Mouse (Mus musculus) CH12.LX (cell line): ENCODE measurements around the gene Ralbp1. TPM values are rescaled to one million over a fixed set of nuclear protein-coding genes. Genes with fewer than 3 reads are reported as not detected.

ENCODE experiments used
- DNase-seq: peaks from one replicate; pipeline ENCODE4 v3.0.0-alpha.2; 2013; ENCODE audit errors: extremely low read depth
- H3K27ac ChIP-seq: 2 replicates; pipeline ENCODE4 v1.5.1; 2012; ENCODE audit warnings: low read depth, mild to moderate bottlenecking, control low read depth, moderate library complexity; ENCODE audit not compliant: insufficient read depth
- H3K27me3 ChIP-seq: replicated peaks from 2 replicates; pipeline ENCODE3; 2012; ENCODE audit warnings: inconsistent platforms
- H3K36me3 ChIP-seq, 2 experiments: replicated peaks in 1 of 2; 2 replicates each; pipeline versions ENCODE3 to v1.6.1; 2012; ENCODE audit warnings: inconsistent platforms in 1 of 2, low read length in 1 of 2, mild to moderate bottlenecking in 1 of 2, mixed read lengths in 1 of 2, moderate library complexity in 1 of 2; ENCODE audit not compliant: control insufficient read depth in 1 of 2, insufficient read depth in 1 of 2
- H3K4me1 ChIP-seq, 2 experiments: 2 replicates each; pipeline ENCODE4 v1.6.1; 2012; ENCODE audit warnings: inconsistent platforms in 1 of 2, moderate library complexity in 1 of 2; ENCODE audit not compliant: insufficient read depth in 2 of 2, control insufficient read depth in 1 of 2
- H3K4me2 ChIP-seq: 2 replicates; pipeline ENCODE4 v1.6.1; 2012; ENCODE audit warnings: low read depth, mild to moderate bottlenecking, control low read depth; ENCODE audit not compliant: poor library complexity, insufficient read depth, severe bottlenecking
- H3K4me3 ChIP-seq, 3 experiments: fragments of 150-350 bp in 1 of 3; sonication (generic) in 1 of 3; replicated peaks in 1 of 3; 2 replicates each; pipeline versions ENCODE3 to v1.5.1; 2011 to 2012; ENCODE audit warnings: low read depth in 2 of 3, low read length in 2 of 3, mild to moderate bottlenecking in 2 of 3, moderate library complexity in 2 of 3, control low read depth in 1 of 3, improper control_type of control experiment in 1 of 3, inconsistent platforms in 1 of 3, mixed read lengths in 1 of 3; ENCODE audit not compliant: poor library complexity in 1 of 3
- H3K79me2 ChIP-seq: replicated peaks from 2 replicates; pipeline ENCODE4 v1.6.1; 2012; ENCODE audit warnings: mild to moderate bottlenecking, moderate library complexity; ENCODE audit not compliant: control insufficient read depth, poor library complexity, insufficient read depth, severe bottlenecking; ENCODE audit errors: extremely low read depth
- H3K9ac ChIP-seq: 2 replicates; pipeline ENCODE4 v1.6.1; 2012; ENCODE audit warnings: low read depth, mild to moderate bottlenecking, control low read depth, moderate library complexity; ENCODE audit not compliant: insufficient read depth
- H3K9me3 ChIP-seq: replicated peaks from 2 replicates; pipeline ENCODE3; 2012; ENCODE audit warnings: low read length, inconsistent platforms, mixed read lengths
- BHLHE40 ChIP-seq: IDR thresholded peaks from 2 replicates; pipeline ENCODE4 v1.6.1; 2011; ENCODE audit warnings: mild to moderate bottlenecking, low read depth, low read length, improper control_type of control experiment
- CHD1 ChIP-seq: IDR thresholded peaks from 2 replicates; pipeline ENCODE4 v1.6.1; 2012; ENCODE audit warnings: low read depth, low read length, improper control_type of control experiment, inconsistent platforms
- CHD2 ChIP-seq: IDR thresholded peaks from 2 replicates; pipeline ENCODE4 v1.6.1; 2011; ENCODE audit warnings: low read length, improper control_type of control experiment
- CTCF ChIP-seq, 2 experiments: IDR thresholded peaks in 1 of 2; conservative IDR thresholded peaks in 1 of 2; 2 replicates each; pipeline ENCODE4 v1.5.1; 2011 to 2012; ENCODE audit warnings: low read depth in 2 of 2, low read length in 2 of 2, improper control_type of control experiment in 1 of 2, inconsistent platforms in 1 of 2, mild to moderate bottlenecking in 1 of 2, moderate library complexity in 1 of 2
- E2F4 ChIP-seq: IDR thresholded peaks from 2 replicates; pipeline ENCODE4 v1.6.1; 2011; ENCODE audit warnings: low read depth, low read length, improper control_type of control experiment; ENCODE audit not compliant: insufficient replicate concordance
- ELF1 ChIP-seq: IDR thresholded peaks from 2 replicates; pipeline ENCODE4 v1.6.1; 2014; ENCODE audit warnings: low read depth, mild to moderate bottlenecking, inconsistent platforms, low read length, improper control_type of control experiment
- EP300 ChIP-seq: IDR thresholded peaks from 2 replicates; pipeline ENCODE4 v1.6.1; 2011; ENCODE audit warnings: low read length, improper control_type of control experiment
- HCFC1 ChIP-seq: IDR thresholded peaks from 2 replicates; pipeline ENCODE4 v1.6.1; 2012; ENCODE audit warnings: low read depth, mild to moderate bottlenecking, inconsistent platforms, low read length, improper control_type of control experiment
- IRF4 ChIP-seq: IDR thresholded peaks from 2 replicates; pipeline ENCODE4 v1.6.1; 2014; ENCODE audit warnings: low read depth, mild to moderate bottlenecking, inconsistent platforms, low read length, improper control_type of control experiment
- KAT2A ChIP-seq: IDR thresholded peaks from 2 replicates; pipeline ENCODE4 v1.6.1; 2012; ENCODE audit warnings: low read length, improper control_type of control experiment, inconsistent platforms; ENCODE audit not compliant: insufficient replicate concordance
- MAFK ChIP-seq: IDR thresholded peaks from 2 replicates; pipeline ENCODE4 v1.6.1; 2011; ENCODE audit warnings: low read length, improper control_type of control experiment; ENCODE audit not compliant: insufficient replicate concordance
- MEF2A ChIP-seq: IDR thresholded peaks from 2 replicates; pipeline ENCODE4 v1.6.1; 2014; ENCODE audit warnings: low read depth, mild to moderate bottlenecking, inconsistent platforms, low read length, improper control_type of control experiment, borderline replicate concordance
- NELFE ChIP-seq: IDR thresholded peaks from 2 replicates; pipeline ENCODE4 v1.6.1; 2011; ENCODE audit warnings: low read depth, low read length, improper control_type of control experiment
- NRF1 ChIP-seq: IDR thresholded peaks from 2 replicates; pipeline ENCODE4 v1.6.1; 2014; ENCODE audit warnings: low read depth, mild to moderate bottlenecking, inconsistent platforms, low read length, improper control_type of control experiment, moderate library complexity
- PAX5 ChIP-seq: IDR thresholded peaks from 2 replicates; pipeline ENCODE4 v1.6.1; 2012; ENCODE audit warnings: low read length, inconsistent platforms, mixed read lengths
- POLR2A ChIP-seq: IDR thresholded peaks from 2 replicates; pipeline ENCODE4 v1.6.1; 2011; ENCODE audit warnings: low read depth, mild to moderate bottlenecking, improper control_type of control experiment, low read length
- POLR2AphosphoS2 ChIP-seq: IDR thresholded peaks from 2 replicates; pipeline ENCODE4 v1.6.1; 2011; ENCODE audit warnings: low read depth, low read length, improper control_type of control experiment
- RAD21 ChIP-seq: IDR thresholded peaks from 2 replicates; pipeline ENCODE4 v1.6.1; 2011; ENCODE audit warnings: low read depth, mild to moderate bottlenecking, low read length, improper control_type of control experiment, moderate library complexity
- SIN3A ChIP-seq: IDR thresholded peaks from 2 replicates; pipeline ENCODE4 v1.6.1; 2012; ENCODE audit warnings: low read length, improper control_type of control experiment, inconsistent platforms
- SMC3 ChIP-seq: IDR thresholded peaks from 2 replicates; pipeline ENCODE4 v1.6.1; 2011; ENCODE audit warnings: low read depth, low read length, improper control_type of control experiment
- TCF12 ChIP-seq: IDR thresholded peaks from 2 replicates; pipeline ENCODE4 v1.6.1; 2014; ENCODE audit warnings: low read depth, mild to moderate bottlenecking, inconsistent platforms, low read length, improper control_type of control experiment
- USF2 ChIP-seq: conservative IDR thresholded peaks from 2 replicates; pipeline ENCODE4 v1.6.1; 2011; ENCODE audit warnings: low read depth, low read length, improper control_type of control experiment
- ZC3H11A ChIP-seq: IDR thresholded peaks from 2 replicates; pipeline ENCODE4 v1.6.1; 2012; ENCODE audit warnings: low read depth, mild to moderate bottlenecking, inconsistent platforms, low read length, improper control_type of control experiment
- ZKSCAN1 ChIP-seq: IDR thresholded peaks from 2 replicates; pipeline ENCODE4 v1.6.1; 2012; ENCODE audit warnings: low read depth, inconsistent platforms, low read length, improper control_type of control experiment, borderline replicate concordance
- ZMIZ1 ChIP-seq: IDR thresholded peaks from 2 replicates; pipeline ENCODE4 v1.6.1; 2012; ENCODE audit warnings: low read depth, mild to moderate bottlenecking, inconsistent platforms, low read length, improper control_type of control experiment
- dilution Hi-C: fragments of 300-500 bp; cut with MboI; formaldehyde crosslinking; loops from 2 replicates; pipeline ENCODE4 v1.14.3; 2020; ENCODE audit warnings: low sequenced_read_pairs; ENCODE audit not compliant: extremely low pct_unique_long_range_greater_than_20kb, extremely low pct_ligation_motif_present
- in situ Hi-C: fragments of 300-500 bp; cut with MboI; formaldehyde crosslinking; loops from 3 replicates; pipeline ENCODE4 v1.14.3; 2019; ENCODE audit warnings: low sequenced_read_pairs, low pct_ligation_motif_present, low pct_unique_long_range_greater_than_20kb, mixed read lengths
- polyA plus RNA-seq: library from polyadenylated mRNA; unstranded; fragments of >175 nt; gene quantifications from 2 replicates; pipeline ENCODE4 v1.2.1, GENCODE M21; 2012; ENCODE audit warnings: low read depth; ENCODE audit not compliant: insufficient read length
- total RNA-seq, 2 experiments: library from RNA; depleted of rRNA; stranded (reverse); fragments of 300-350 nt in 1 of 2; fragments of >200 nt in 1 of 2; gene quantifications; 2 replicates each; pipeline ENCODE4 v1.2.3; 2012 to 2014

Gene Ralbp1
- total and polyA plus RNA-seq, 3 experiments, result 25.3 to 27.2 (median 26.5) TPM

GRCm38 (mm10) chr17:65827119-65827840 is 58.3 kb downstream of the Ralbp1 start:
- DNase-seq, result peak; percentile 19

DNA sequence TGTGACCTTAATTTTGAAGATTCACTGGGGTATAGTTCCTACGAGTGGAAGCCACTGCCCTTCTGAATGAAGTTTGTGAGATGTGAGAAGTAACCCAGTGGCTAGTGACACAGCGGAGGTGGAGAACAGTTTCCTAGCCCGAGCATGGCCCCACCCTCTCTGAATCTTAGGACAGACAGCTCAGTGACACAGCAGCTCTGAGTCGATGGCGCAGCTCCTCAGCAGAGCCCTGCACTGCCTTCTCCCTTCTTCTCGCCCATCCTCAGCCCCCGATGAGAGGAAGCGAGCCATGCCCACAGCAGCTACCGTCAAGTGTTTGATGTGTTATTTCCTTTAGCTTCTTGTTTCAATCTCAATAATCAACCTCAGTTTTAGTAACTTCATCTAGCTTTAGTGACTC is 59.3 kb downstream of the Ralbp1 start:
- Histone ChIP-seq H3K27ac (no peak overlapping the region), H3K4me1 (peaks cover 2 to 22% of the 10 kb centered on the region in 2 experiments; a peak in 2 of 4 replicates), H3K79me2 (no peaks in the 10 kb centered on the region), H3K27me3 (no peaks in the 10 kb centered on the region), H3K9ac (no peak overlapping the region), H3K36me3 (peaks cover 48 to 79% of the 10 kb centered on the region in 2 experiments), H3K9me3 (no peaks in the 10 kb centered on the region), H3K4me3 (no peak overlapping the region), H3K4me2 (no peak overlapping the region)
- TF ChIP-seq MEF2A, result no peak
- TF ChIP-seq POLR2AphosphoS2, result no peak
- TF ChIP-seq PAX5, result no peak
- no peak for TF ChIP-seq ZC3H11A
- TF ChIP-seq ZKSCAN1, result no peak
- dilution Hi-C loops, result no loop called here
- in situ Hi-C loops, result no loop called here
- DNase-seq, result no peak

More at GRCm38 (mm10) chr17:65827119-65827840, 58.3 kb downstream of the Ralbp1 start:
- Histone ChIP-seq H3K27ac (no peak overlapping the region), H3K9ac (no peak overlapping the region), H3K4me3 (no peak overlapping the region), H3K4me1 (peaks cover 2 to 22% of the 10 kb centered on the region in 2 experiments; a peak in 2 of 4 replicates), H3K36me3 (peaks cover 50 to 80% of the 10 kb centered on the region in 2 experiments), H3K79me2 (no peaks in the 10 kb centered on the region), H3K27me3 (no peaks in the 10 kb centered on the region), H3K4me2 (no peak overlapping the region), H3K9me3 (no peaks in the 10 kb centered on the region)
- TF ChIP-seq ELF1, result no peak
- no peak for TF ChIP-seq E2F4
- TF ChIP-seq EP300, result no peak
- TF ChIP-seq NRF1, result no peak
- TF ChIP-seq CTCF (conservative IDR thresholded peaks at IDR 0.05 in 1 of 2, IDR thresholded peaks at IDR 0.05 in 1 of 2; ENCODE audit: low read depth in 2 of 2, low read length in 2 of 2), result no peak
- TF ChIP-seq IRF4, result no peak
- dilution Hi-C loops (no loop called here), in situ Hi-C loops (no loop called here)

- dilution Hi-C loops (no loop called here), in situ Hi-C loops (no loop called here)
- Histone ChIP-seq H3K9me3 (no peaks in the 10 kb centered on the region), H3K4me2 (no peak overlapping the region), H3K79me2 (no peaks in the 10 kb centered on the region), H3K4me1 (peaks cover 2 to 28% of the 10 kb centered on the region in 2 experiments; a peak in 2 of 4 replicates), H3K27ac (no peak overlapping the region), H3K4me3 (no peak overlapping the region), H3K36me3 (peaks cover 38 to 75% of the 10 kb centered on the region in 2 experiments), H3K9ac (no peak overlapping the region), H3K27me3 (no peaks in the 10 kb centered on the region)
- no peak for DNase-seq
- TF ChIP-seq HCFC1 (no peak), CTCF (conservative IDR thresholded peaks at IDR 0.05 in 1 of 2, IDR thresholded peaks at IDR 0.05 in 1 of 2; ENCODE audit: low read depth in 2 of 2, low read length in 2 of 2) (no peak), ZC3H11A (no peak), CHD2 (no peak), SIN3A (no peak), NELFE (no peak), POLR2AphosphoS2 (no peak), USF2 (no peak), KAT2A (no peak), CHD1 (no peak), MEF2A (no peak), NRF1 (no peak), MAFK (no peak), TCF12 (no peak), RAD21 (no peak), SMC3 (no peak), BHLHE40 (no peak), POLR2A (no peak), ZMIZ1 (no peak)
Observed at GRCm38 (mm10) chr17:65824246-65824645, 61.4 kb downstream of the Ralbp1 start.
